Mouse (Mus musculus): ENCODE data around the gene Grip1. TPM values are rescaled to one million over a fixed set of nuclear protein-coding genes. Genes with fewer than 3 reads are reported as not detected.

Grip1 gene
- polyA plus RNA-seq, 1 experiment from 2014 or later, result 3.3 TPM

DNA sequence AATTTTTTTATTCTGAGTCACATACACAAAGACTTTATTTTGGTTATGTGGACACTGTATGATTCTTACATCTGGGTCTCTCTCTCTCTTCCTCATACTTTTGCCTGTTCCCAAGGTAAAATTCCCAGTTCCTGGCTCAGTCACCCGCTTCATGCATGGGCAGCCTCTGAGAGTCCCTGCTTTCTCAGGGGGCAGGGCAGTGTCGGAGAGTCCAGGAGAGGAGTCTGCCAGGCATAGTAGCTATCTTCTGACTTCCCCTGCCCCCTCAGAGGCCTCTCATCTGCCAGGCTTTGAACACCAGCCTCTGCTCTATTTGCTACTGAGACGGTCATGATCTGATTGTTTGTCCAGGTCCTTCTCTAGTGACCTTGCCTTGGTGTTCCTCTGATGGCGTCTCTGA, 175.0 kb downstream of the Grip1 start:
- H3K36me3 ChIP-seq (ENCODE audit: insufficient read depth, low read length), result no peaks in the 10 kb centered on the region
- no peak overlapping the region for H3K4me3 ChIP-seq (ENCODE audit: low read length)
- H3K9me3 ChIP-seq (ENCODE audit: low read length), result no peaks in the 10 kb centered on the region
- no peak overlapping the region for H3K9ac ChIP-seq (replicated peaks; ENCODE audit: low read length)
- peaks cover 19% of the 10 kb centered on the region for H3K4me1 ChIP-seq (ENCODE audit: insufficient read depth, low read length)
- H3K4me2 ChIP-seq (replicated peaks; ENCODE audit: low read depth, low read length), result no peak overlapping the region
- no peak overlapping the region for H3K27ac ChIP-seq (ENCODE audit: low read length)
- H3K27me3 ChIP-seq (ENCODE audit: insufficient read depth, low read length), result no peaks in the 10 kb centered on the region
- 37% methylated on average over 4 of the region's 4 CpGs for WGBS
- ATAC-seq (ENCODE audit: low FRiP score, low TSS enrichment), result peak; percentile 80

DNA sequence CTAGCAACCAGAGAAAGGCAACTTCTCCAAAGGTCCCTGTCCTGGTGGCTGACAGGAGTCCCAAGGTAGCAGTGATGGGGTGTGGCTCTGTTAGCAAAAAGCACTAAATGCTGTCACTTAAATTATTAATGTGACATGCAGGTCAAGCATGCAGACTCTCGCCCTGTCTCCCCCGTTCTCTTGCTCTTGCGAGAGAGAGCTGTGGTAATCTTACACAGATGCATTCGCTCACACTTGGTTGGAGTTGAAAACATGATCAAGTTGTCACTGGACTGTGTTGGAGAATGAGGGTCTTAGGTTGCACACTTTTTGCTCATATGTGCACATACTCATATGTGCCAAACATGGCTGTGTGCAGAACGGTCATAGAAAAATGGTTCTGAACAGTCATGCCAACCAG, 176.8 kb downstream of the Grip1 start:
- H3K4me3 ChIP-seq (ENCODE audit: low read length), result no peak overlapping the region
- H3K27ac ChIP-seq (ENCODE audit: low read length), result no peak overlapping the region
- WGBS, result 41% methylated on average over 5 of the region's 5 CpGs
- H3K9ac ChIP-seq (replicated peaks; ENCODE audit: low read length), result no peak overlapping the region
- H3K27me3 ChIP-seq (ENCODE audit: insufficient read depth, low read length), result no peaks in the 10 kb centered on the region
- peaks cover 19% of the 10 kb centered on the region for H3K4me1 ChIP-seq (ENCODE audit: insufficient read depth, low read length)
- no peak for ATAC-seq (ENCODE audit: low FRiP score, low TSS enrichment)
- H3K4me2 ChIP-seq (replicated peaks; ENCODE audit: low read depth, low read length), result no peak overlapping the region
- no peaks in the 10 kb centered on the region for H3K36me3 ChIP-seq (ENCODE audit: insufficient read depth, low read length)
- no peaks in the 10 kb centered on the region for H3K9me3 ChIP-seq (ENCODE audit: low read length)

DNA sequence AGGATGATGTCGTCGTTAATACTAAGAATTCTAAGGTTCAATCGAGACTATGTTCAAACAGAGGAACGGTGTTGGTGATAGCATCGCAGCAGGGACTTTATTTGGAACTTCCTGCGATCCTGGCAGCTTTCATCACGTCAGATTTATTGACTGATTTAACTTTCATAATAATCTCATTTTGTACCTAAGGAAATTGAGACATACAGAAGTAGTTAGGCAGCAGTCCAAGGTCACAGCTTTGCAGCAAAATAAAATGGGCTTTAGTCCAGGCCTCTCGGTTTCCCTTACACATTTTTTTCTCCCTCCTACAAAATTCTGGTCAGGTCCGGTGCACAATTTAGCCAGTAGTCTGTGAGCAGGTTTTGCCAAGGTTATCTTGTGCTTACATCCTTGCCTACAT, 178.3 kb downstream of the Grip1 start:
- Histone ChIP-seq H3K9ac (replicated peaks; ENCODE audit: low read length) (no peak overlapping the region), H3K9me3 (ENCODE audit: low read length) (no peaks in the 10 kb centered on the region), H3K36me3 (ENCODE audit: insufficient read depth, low read length) (no peaks in the 10 kb centered on the region), H3K4me3 (ENCODE audit: low read length) (no peak overlapping the region), H3K4me2 (replicated peaks; ENCODE audit: low read depth, low read length) (no peak overlapping the region), H3K4me1 (ENCODE audit: insufficient read depth, low read length) (peaks cover 19% of the 10 kb centered on the region), H3K27me3 (ENCODE audit: insufficient read depth, low read length) (no peaks in the 10 kb centered on the region), H3K27ac (ENCODE audit: low read length) (no peak overlapping the region)
- 34% methylated on average over 9 of the region's 9 CpGs for WGBS
- no peak for ATAC-seq (ENCODE audit: low FRiP score, low TSS enrichment)

DNA sequence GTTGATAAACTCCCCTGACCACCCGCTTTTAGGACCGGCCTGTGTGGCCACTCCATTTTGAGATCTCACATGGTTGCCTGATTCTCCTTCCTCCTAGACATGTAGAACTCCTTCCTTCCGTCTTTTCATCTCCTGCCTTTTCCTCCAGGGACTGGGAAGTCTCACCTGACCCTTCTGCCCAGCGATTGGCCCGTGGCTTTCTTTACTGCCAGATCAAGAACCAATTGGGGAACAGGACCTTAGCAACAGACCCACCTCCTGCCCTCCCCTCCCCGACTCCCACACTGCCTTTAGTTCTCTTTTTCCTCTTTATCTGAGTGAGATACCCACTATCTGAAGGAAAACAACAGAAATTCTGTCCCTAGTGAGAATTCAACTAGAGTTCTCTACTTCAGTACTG, 180.9 kb downstream of the Grip1 start:
- Histone ChIP-seq H3K36me3 (ENCODE audit: insufficient read depth, low read length) (no peaks in the 10 kb centered on the region), H3K4me1 (ENCODE audit: insufficient read depth, low read length) (peaks cover 20% of the 10 kb centered on the region), H3K27me3 (ENCODE audit: insufficient read depth, low read length) (no peaks in the 10 kb centered on the region), H3K4me3 (ENCODE audit: low read length) (no peak overlapping the region), H3K27ac (ENCODE audit: low read length) (no peak overlapping the region), H3K9me3 (ENCODE audit: low read length) (no peaks in the 10 kb centered on the region), H3K9ac (replicated peaks; ENCODE audit: low read length) (no peak overlapping the region), H3K4me2 (replicated peaks; ENCODE audit: low read depth, low read length) (no peak overlapping the region)
- 77% methylated on average over 6 of the region's 6 CpGs for WGBS
- no peak for ATAC-seq (ENCODE audit: low FRiP score, low TSS enrichment)

DNA sequence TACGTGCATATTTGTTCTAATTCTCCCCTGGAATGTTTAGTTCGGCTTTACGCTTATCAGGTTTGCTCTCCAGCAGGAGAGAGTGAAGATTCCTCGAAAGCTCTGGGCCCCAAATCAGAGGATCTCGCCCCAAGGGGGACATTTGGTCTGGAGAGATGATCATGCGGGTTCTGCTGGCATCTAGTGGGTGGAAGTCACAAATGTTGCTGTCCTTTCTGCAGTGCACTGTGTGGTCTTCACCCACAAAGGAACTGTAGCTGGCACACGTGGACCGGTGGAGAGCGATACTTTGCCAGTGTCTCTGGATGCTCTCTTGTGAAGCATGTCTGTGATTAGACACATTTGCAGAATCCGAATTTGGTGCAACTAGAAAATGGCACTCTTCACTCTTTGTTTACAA, 186.9 kb downstream of the Grip1 start:
- H3K9me3 ChIP-seq (ENCODE audit: low read length), result no peaks in the 10 kb centered on the region
- no peak overlapping the region for H3K27ac ChIP-seq (ENCODE audit: low read length)
- no peak overlapping the region for H3K4me3 ChIP-seq (ENCODE audit: low read length)
- no peaks in the 10 kb centered on the region for H3K27me3 ChIP-seq (ENCODE audit: insufficient read depth, low read length)
- no peaks in the 10 kb centered on the region for H3K36me3 ChIP-seq (ENCODE audit: insufficient read depth, low read length)
- 84% methylated on average over 10 of the region's 10 CpGs for WGBS
- no peak; the same call in 1 of the 2 replicates for ATAC-seq (ENCODE audit: low FRiP score, low TSS enrichment)
- H3K9ac ChIP-seq (replicated peaks; ENCODE audit: low read length), result no peak overlapping the region
- no peak overlapping the region for H3K4me2 ChIP-seq (replicated peaks; ENCODE audit: low read depth, low read length)
- peaks cover 22% of the 10 kb centered on the region for H3K4me1 ChIP-seq (ENCODE audit: insufficient read depth, low read length)

DNA sequence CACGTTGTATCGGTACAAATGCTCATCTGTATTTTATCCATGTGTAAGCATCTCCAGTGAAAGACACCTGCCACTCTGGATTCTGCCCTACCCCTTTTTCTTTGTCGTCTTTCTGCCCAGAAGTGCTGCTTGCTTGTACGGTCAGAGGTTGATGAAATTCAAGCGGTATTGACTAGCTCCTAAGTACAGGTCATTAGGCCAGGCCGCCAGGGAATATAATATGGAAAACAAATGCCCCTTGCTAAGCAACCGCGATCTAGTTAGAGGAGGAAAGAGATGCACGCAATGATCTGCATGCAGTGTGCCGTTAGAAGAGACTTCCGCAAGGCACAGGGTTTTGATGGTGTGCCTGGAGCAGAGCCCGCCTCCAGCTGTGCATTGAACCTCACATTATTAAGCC, 187.4 kb downstream of the Grip1 start:
- Histone ChIP-seq H3K27ac (ENCODE audit: low read length) (no peak overlapping the region), H3K36me3 (ENCODE audit: insufficient read depth, low read length) (no peaks in the 10 kb centered on the region), H3K27me3 (ENCODE audit: insufficient read depth, low read length) (no peaks in the 10 kb centered on the region), H3K4me1 (ENCODE audit: insufficient read depth, low read length) (peaks cover 27% of the 10 kb centered on the region), H3K9ac (replicated peaks; ENCODE audit: low read length) (no peak overlapping the region), H3K9me3 (ENCODE audit: low read length) (no peaks in the 10 kb centered on the region), H3K4me2 (replicated peaks; ENCODE audit: low read depth, low read length) (no peak overlapping the region), H3K4me3 (ENCODE audit: low read length) (no peak overlapping the region)
- no peak for ATAC-seq (ENCODE audit: low FRiP score, low TSS enrichment)
- WGBS, result 56% methylated on average over 12 of the region's 12 CpGs

DNA sequence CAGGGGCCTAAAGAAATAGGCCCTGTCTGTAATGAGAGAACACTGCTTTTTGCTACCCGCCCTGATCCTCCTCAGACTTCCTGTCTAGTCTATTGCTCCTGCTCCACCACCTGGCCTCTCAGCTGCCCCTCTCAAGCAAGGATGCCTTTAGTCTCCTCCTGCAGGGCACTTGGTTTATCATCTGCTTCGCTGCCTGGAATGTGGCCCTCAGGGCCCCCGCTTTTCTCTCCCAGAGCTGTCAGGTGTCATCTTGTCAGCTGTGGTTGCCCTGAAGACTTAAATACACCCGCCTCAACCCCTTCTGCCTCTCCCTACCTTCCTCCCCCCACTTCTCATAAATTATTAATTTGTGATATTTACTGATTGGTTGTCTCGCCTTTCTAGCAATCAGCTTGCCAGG, 190.7 kb downstream of the Grip1 start:
- Histone ChIP-seq H3K4me1 (ENCODE audit: insufficient read depth, low read length) (peaks cover 20% of the 10 kb centered on the region), H3K4me3 (ENCODE audit: low read length) (no peak overlapping the region), H3K27ac (ENCODE audit: low read length) (no peak overlapping the region), H3K9ac (replicated peaks; ENCODE audit: low read length) (no peak overlapping the region), H3K9me3 (ENCODE audit: low read length) (no peaks in the 10 kb centered on the region), H3K36me3 (ENCODE audit: insufficient read depth, low read length) (no peaks in the 10 kb centered on the region), H3K27me3 (ENCODE audit: insufficient read depth, low read length) (no peaks in the 10 kb centered on the region), H3K4me2 (replicated peaks; ENCODE audit: low read depth, low read length) (no peak overlapping the region)
- 45% methylated on average over 5 of the region's 5 CpGs for WGBS
- ATAC-seq (ENCODE audit: low FRiP score, low TSS enrichment), result no peak

DNA sequence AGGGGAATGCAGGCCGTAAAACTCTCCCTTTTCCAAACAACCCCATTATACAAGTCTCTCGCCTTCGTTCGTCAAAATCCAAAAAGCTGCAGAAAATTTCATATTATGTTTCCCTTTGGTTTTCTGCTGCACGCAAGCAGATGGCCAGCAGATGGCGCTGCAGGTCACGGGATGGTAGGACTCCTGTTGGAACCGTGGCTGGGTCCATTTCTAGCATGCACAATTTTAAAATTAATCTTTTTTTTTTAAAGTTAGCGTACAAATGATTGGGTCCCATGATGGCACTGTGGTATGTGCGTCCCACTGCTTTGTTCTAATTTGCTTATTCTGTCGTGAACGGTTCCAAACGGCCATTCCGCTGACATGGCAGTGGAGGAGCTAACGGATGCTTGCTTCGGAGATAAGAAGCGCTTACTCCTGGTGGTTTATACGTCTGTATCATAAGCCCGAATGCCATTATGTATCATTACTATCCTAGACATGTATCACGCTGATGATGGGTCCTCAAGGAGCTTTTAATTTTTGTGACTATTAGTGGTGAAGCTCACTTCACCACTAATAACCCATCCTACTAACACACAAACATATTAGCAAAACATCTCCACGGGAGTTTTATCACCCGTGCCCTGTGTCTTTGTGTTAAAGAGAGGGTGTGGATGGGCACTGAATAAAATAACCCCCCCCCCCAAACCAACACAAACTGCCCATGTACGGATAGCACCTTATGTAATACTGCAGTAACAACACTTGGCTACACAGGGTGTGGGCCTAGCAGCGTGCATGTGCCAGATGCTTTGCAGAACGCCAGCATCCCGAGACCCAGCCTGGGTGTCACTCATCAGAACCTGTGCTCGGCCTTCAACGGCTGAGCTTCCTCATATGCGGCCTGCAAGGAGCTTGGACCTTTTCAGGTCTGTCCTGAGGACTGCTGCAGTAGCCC, 193.1 kb downstream of the Grip1 start:
- Histone ChIP-seq H3K27me3 (ENCODE audit: insufficient read depth, low read length) (no peaks in the 10 kb centered on the region), H3K4me3 (ENCODE audit: low read length) (no peak overlapping the region), H3K27ac (ENCODE audit: low read length) (no peak overlapping the region), H3K4me1 (ENCODE audit: insufficient read depth, low read length) (peaks cover 15% of the 10 kb centered on the region), H3K4me2 (replicated peaks; ENCODE audit: low read depth, low read length) (no peak overlapping the region; the same call in 1 of the 2 replicates), H3K36me3 (ENCODE audit: insufficient read depth, low read length) (no peaks in the 10 kb centered on the region), H3K9me3 (ENCODE audit: low read length) (no peaks in the 10 kb centered on the region), H3K9ac (replicated peaks; ENCODE audit: low read length) (no peak overlapping the region)
- ATAC-seq (ENCODE audit: low FRiP score, low TSS enrichment), result no peak
- 65% methylated on average over 29 of the region's 29 CpGs for WGBS

DNA sequence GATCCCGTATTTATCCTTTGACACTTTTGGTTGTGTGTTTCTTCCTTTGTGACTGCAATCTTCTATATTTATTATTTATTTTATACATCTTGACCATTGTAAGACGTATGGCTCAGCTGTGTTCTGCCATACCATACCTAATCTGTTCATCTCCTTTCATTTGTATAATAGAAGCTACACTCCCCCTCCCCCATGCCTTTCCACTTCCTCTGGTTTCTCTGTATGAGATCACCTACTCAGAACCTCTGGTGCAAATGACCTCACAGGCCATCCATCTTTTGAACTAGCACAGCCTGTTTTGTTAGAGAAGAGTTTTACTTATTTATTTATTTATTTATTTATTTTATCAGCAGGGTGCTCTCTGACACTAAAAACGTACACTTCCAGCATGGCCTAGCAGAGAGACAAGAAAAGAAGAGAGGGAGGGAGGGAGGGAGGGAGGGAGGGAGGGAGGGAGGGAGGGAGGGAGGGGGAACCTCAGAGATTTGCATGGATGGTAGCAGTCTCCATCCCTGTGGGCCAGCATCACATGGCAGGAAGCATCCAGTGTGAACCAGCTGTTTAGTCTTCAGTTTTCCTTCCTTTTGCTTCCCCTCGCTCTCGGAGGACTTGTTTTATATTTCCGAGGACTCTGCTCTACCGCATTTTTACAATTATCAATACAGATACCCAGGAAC, 207.2 kb downstream of the Grip1 start:
- WGBS, result 58% methylated on average over 7 of the region's 7 CpGs
- no peak for ATAC-seq (ENCODE audit: low FRiP score, low TSS enrichment)

DNA sequence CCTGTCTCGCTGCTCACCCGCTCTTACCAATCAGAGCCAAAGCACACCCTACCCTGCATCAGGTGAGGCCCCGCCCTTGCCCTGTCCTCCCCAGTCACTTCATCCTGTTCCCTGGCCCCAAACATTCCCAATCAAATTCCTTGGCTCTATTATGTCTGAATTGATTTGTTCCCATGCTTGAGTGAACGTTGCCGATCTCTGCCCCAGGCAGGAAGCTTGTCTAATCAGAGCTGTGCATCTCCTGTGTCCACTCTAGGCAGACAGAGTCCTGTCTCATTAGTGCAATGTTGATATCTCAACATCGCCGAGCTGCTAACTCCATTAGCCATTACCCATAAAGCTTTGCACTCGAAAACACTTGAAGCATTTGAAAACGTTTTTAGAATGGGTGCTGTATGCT, 210.0 kb downstream of the Grip1 start:
- ATAC-seq (ENCODE audit: low FRiP score, low TSS enrichment), result no peak

More for the DNA sequence above, 207.2 kb downstream of the Grip1 start:
- no peak overlapping the region for H3K4me2 ChIP-seq (replicated peaks; ENCODE audit: low read depth, low read length)
- H3K27me3 ChIP-seq (ENCODE audit: insufficient read depth, low read length), result no peaks in the 10 kb centered on the region
- H3K9ac ChIP-seq (replicated peaks; ENCODE audit: low read length), result no peak overlapping the region
- peaks cover 7% of the 10 kb centered on the region; the same call in 1 of the 2 replicates for H3K4me1 ChIP-seq (ENCODE audit: insufficient read depth, low read length)
- no peak overlapping the region for H3K4me3 ChIP-seq (ENCODE audit: low read length)
- H3K27ac ChIP-seq (ENCODE audit: low read length), result no peak overlapping the region
- no peaks in the 10 kb centered on the region for H3K36me3 ChIP-seq (ENCODE audit: insufficient read depth, low read length)
- peaks cover 16% of the 10 kb centered on the region for H3K9me3 ChIP-seq (ENCODE audit: low read length)

More for the DNA sequence above, 210.0 kb downstream of the Grip1 start:
- H3K27me3 ChIP-seq (ENCODE audit: insufficient read depth, low read length), result no peaks in the 10 kb centered on the region
- no peaks in the 10 kb centered on the region for H3K9me3 ChIP-seq (ENCODE audit: low read length)
- peaks cover 13% of the 10 kb centered on the region; the same call in 1 of the 2 replicates for H3K4me1 ChIP-seq (ENCODE audit: insufficient read depth, low read length)
- H3K4me3 ChIP-seq (ENCODE audit: low read length), result no peak overlapping the region
- H3K36me3 ChIP-seq (ENCODE audit: insufficient read depth, low read length), result no peaks in the 10 kb centered on the region
- WGBS, result 62% methylated on average over 9 of the region's 9 CpGs
- no peak overlapping the region for H3K27ac ChIP-seq (ENCODE audit: low read length)
- H3K9ac ChIP-seq (replicated peaks; ENCODE audit: low read length), result no peak overlapping the region
- peak overlapping the region; percentile 11; the same call in 1 of the 2 replicates for H3K4me2 ChIP-seq (replicated peaks; ENCODE audit: low read depth, low read length)
